Mouse (Mus musculus) yolk sac, embryonic 10.5 days (tissue): ENCODE measurements around the gene Dtx3.
"Not testable (repeated sequence)": the region's sequence is repeated elsewhere in the genome, so short reads cannot be mapped to it uniquely, and the experiment has no call there.

Experiments
- DNase-seq: peaks from one replicate; pipeline ENCODE4 v3.0.0-alpha.2; 2017; ENCODE audit warnings: low spot score

Dtx3 gene

GRCm38 (mm10) chr10:127165654-127166403 is 29.7 kb downstream of the Dtx3 start:
- peak; percentile 68 for DNase-seq

GRCm38 (mm10) chr10:127165354-127165653 is 30.2 kb downstream of the Dtx3 start:
- DNase-seq, result peak; percentile 47

- peak; percentile 72 for DNase-seq
These were observed 30.7 kb downstream of the Dtx3 start, which contains the start of gene B4galnt1 for GRCm38 (mm10) chr10:127164631-127165353. Gene B4galnt1 (plus strand): TSS chr10:127165225.

- no peak for DNase-seq
These were observed 31.3 kb downstream of the Dtx3 start for GRCm38 (mm10) chr10:127164190-127164589.

GRCm38 (mm10) chr10:127162771-127163261 is 32.7 kb downstream of the Dtx3 start:
- not testable (repeated sequence) for DNase-seq

- no peak for DNase-seq
These were observed 34.8 kb downstream of the Dtx3 start for GRCm38 (mm10) chr10:127160728-127161127.

GRCm38 (mm10) chr10:127160081-127160480 is 35.4 kb downstream of the Dtx3 start:
- peak; percentile 53 for DNase-seq

GRCm38 (mm10) chr10:127158471-127158870 is 37.1 kb downstream of the Dtx3 start:
- DNase-seq, result no peak

- no peak for DNase-seq
These were observed 39.0 kb downstream of the Dtx3 start for GRCm38 (mm10) chr10:127156511-127156910.

- DNase-seq, result no peak
These were observed 39.4 kb downstream of the Dtx3 start for GRCm38 (mm10) chr10:127156089-127156488.

GRCm38 (mm10) chr10:127154652-127155051 is 40.9 kb downstream of the Dtx3 start:
- no peak for DNase-seq

GRCm38 (mm10) chr10:127154241-127154640 is 41.3 kb downstream of the Dtx3 start:
- no peak for DNase-seq

GRCm38 (mm10) chr10:127153323-127153722 is 42.2 kb downstream of the Dtx3 start:
- no peak for DNase-seq

- not testable (repeated sequence) for DNase-seq
These were observed 43.0 kb downstream of the Dtx3 start for GRCm38 (mm10) chr10:127152556-127152955.

GRCm38 (mm10) chr10:127151233-127151632 is 44.3 kb downstream of the Dtx3 start:
- not testable (repeated sequence) for DNase-seq

- DNase-seq, result no peak
These were observed 45.1 kb downstream of the Dtx3 start for GRCm38 (mm10) chr10:127150471-127150872.

- no peak for DNase-seq
These were observed 48.4 kb downstream of the Dtx3 start for GRCm38 (mm10) chr10:127147135-127147534.

- no peak for DNase-seq
These were observed 50.2 kb downstream of the Dtx3 start for GRCm38 (mm10) chr10:127145303-127145702.

- DNase-seq, result no peak
These were observed 51.0 kb downstream of the Dtx3 start for GRCm38 (mm10) chr10:127144536-127144935.

GRCm38 (mm10) chr10:127143228-127143627 is 52.3 kb downstream of the Dtx3 start:
- no peak for DNase-seq

GRCm38 (mm10) chr10:127141500-127141899 is 54.0 kb downstream of the Dtx3 start:
- no peak for DNase-seq

- DNase-seq, result no peak
These were observed 54.6 kb downstream of the Dtx3 start for GRCm38 (mm10) chr10:127140971-127141370.
